Mouse (Mus musculus): Measurements from ENCODE around the gene Csnk2b. TPM values are rescaled to one million over a fixed set of nuclear protein-coding genes. Genes with fewer than 3 reads are reported as not detected.

The Csnk2b gene
- polyA plus RNA-seq, 2 experiments, result 79.2 to 127 TPM

- WGBS (ENCODE audit: insufficient replicate concordance), result under 1% methylated on average over 65 of the region's 66 CpGs
These were observed 13.1 kb upstream of the Csnk2b start, which contains the start of gene Bag6 for GRCm38 (mm10) chr17:35134801-35135590. Gene Bag6 (plus strand): TSS chr17:35135178.

GRCm38 (mm10) chr17:35133517-35133916, 11.7 kb upstream of the Csnk2b start:
- no peak for TF ChIP-seq CTCF (IDR thresholded peaks at IDR 0.05; ENCODE audit: low read depth)
- no peak for TF ChIP-seq EP300 (IDR thresholded peaks at IDR 0.05; ENCODE audit: low read depth)
- Histone ChIP-seq H3K4me3 (ENCODE audit: insufficient read depth in 1 of 2, low read depth in 2 of 2, low read length in 2 of 2) (no peak overlapping the region), H3K4me2 (ENCODE audit: low read depth) (peak overlapping the region; percentile 93; the same call in 1 of the 2 replicates), H3K27ac (no peak overlapping the region), H3K4me1 (replicated peaks; ENCODE audit: control insufficient read depth in 2 of 2, insufficient read depth in 2 of 2, low read length in 1 of 2) (peaks cover 10 to 12% of the 10 kb centered on the region in 2 experiments), H3K27me3 (ENCODE audit: control insufficient read depth, insufficient read depth, low read length) (no peaks in the 10 kb centered on the region), H3K9ac (replicated peaks) (no peak overlapping the region), H3K9me3 (ENCODE audit: control insufficient read depth, low read length) (no peaks in the 10 kb centered on the region), H3K36me3 (replicated peaks; ENCODE audit: control insufficient read depth, insufficient read depth, low read depth) (peaks cover 5% of the 10 kb centered on the region)
- no peak for DNase-seq (ENCODE audit: low read depth in 3 of 3, low spot score in 3 of 3)
- WGBS (ENCODE audit: insufficient replicate concordance), result 83% methylated on average over 7 of the region's 7 CpGs
- ATAC-seq (ENCODE audit: insufficient read depth), result no peak

More at GRCm38 (mm10) chr17:35134801-35135590, 13.1 kb upstream of the Csnk2b start, which contains the start of gene Bag6:
- peaks cover 10 to 12% of the 10 kb centered on the region in 2 experiments for H3K4me1 ChIP-seq (replicated peaks; ENCODE audit: control insufficient read depth in 2 of 2, insufficient read depth in 2 of 2, low read length in 1 of 2)
- ATAC-seq (ENCODE audit: insufficient read depth), result peak; percentile 91
- peak within 1 kb of the TSS; percentile 81 for H3K9ac ChIP-seq (replicated peaks)
- peaks cover 19% of the 10 kb centered on the region for H3K36me3 ChIP-seq (replicated peaks; ENCODE audit: control insufficient read depth, insufficient read depth, low read depth)
- H3K27me3 ChIP-seq (ENCODE audit: control insufficient read depth, insufficient read depth, low read length), result no peaks in the 10 kb centered on the region
- peak; percentile 81 to 86 (median 83) for DNase-seq (ENCODE audit: low read depth in 3 of 3, low spot score in 3 of 3)
- H3K27ac ChIP-seq, result peak within 1 kb of the TSS; percentile 69
- H3K9me3 ChIP-seq (ENCODE audit: control insufficient read depth, low read length), result no peaks in the 10 kb centered on the region
- peak within 1 kb of the TSS; percentile 72 to 83 for H3K4me3 ChIP-seq (ENCODE audit: insufficient read depth in 1 of 2, low read depth in 2 of 2, low read length in 2 of 2)
- H3K4me2 ChIP-seq (ENCODE audit: low read depth), result peak within 1 kb of the TSS; percentile 93
- peak; percentile 73 for TF ChIP-seq EP300 (IDR thresholded peaks at IDR 0.05; ENCODE audit: low read depth)
- TF ChIP-seq CTCF (IDR thresholded peaks at IDR 0.05; ENCODE audit: low read depth), result no peak

- DNase-seq (ENCODE audit: low read depth in 3 of 3, low spot score in 3 of 3) (no peak), ATAC-seq (ENCODE audit: insufficient read depth) (no peak)
- Histone ChIP-seq H3K4me1 (replicated peaks; ENCODE audit: control insufficient read depth in 2 of 2, insufficient read depth in 2 of 2, low read length in 1 of 2) (peaks cover 9 to 13% of the 10 kb centered on the region in 2 experiments), H3K36me3 (replicated peaks; ENCODE audit: control insufficient read depth, insufficient read depth, low read depth) (no peaks in the 10 kb centered on the region), H3K4me2 (ENCODE audit: low read depth) (no peak overlapping the region), H3K4me3 (ENCODE audit: insufficient read depth in 1 of 2, low read depth in 2 of 2, low read length in 2 of 2) (no peak overlapping the region), H3K27me3 (ENCODE audit: control insufficient read depth, insufficient read depth, low read length) (no peaks in the 10 kb centered on the region), H3K9me3 (ENCODE audit: control insufficient read depth, low read length) (no peaks in the 10 kb centered on the region), H3K9ac (replicated peaks) (no peak overlapping the region), H3K27ac (no peak overlapping the region)
- WGBS (ENCODE audit: insufficient replicate concordance), result 70% methylated on average over 3 of the region's 3 CpGs
- TF ChIP-seq EP300 (IDR thresholded peaks at IDR 0.05; ENCODE audit: low read depth) (no peak), CTCF (IDR thresholded peaks at IDR 0.05; ENCODE audit: low read depth) (no peak)
These were observed 10.3 kb upstream of the Csnk2b start for GRCm38 (mm10) chr17:35132174-35132560.

- Histone ChIP-seq H3K36me3 (replicated peaks; ENCODE audit: control insufficient read depth, insufficient read depth, low read depth) (no peaks in the 10 kb centered on the region), H3K9me3 (ENCODE audit: control insufficient read depth, low read length) (no peaks in the 10 kb centered on the region), H3K27ac (no peak within 1 kb of the TSS), H3K4me2 (ENCODE audit: low read depth) (peak within 1 kb of the TSS; percentile 37), H3K4me3 (ENCODE audit: insufficient read depth in 1 of 2, low read depth in 2 of 2, low read length in 2 of 2) (peak within 1 kb of the TSS; percentile 22 to 63), H3K9ac (replicated peaks) (no peak within 1 kb of the TSS; the same call in 1 of the 2 replicates), H3K27me3 (ENCODE audit: control insufficient read depth, insufficient read depth, low read length) (no peaks in the 10 kb centered on the region), H3K4me1 (replicated peaks; ENCODE audit: control insufficient read depth in 2 of 2, insufficient read depth in 2 of 2, low read length in 1 of 2) (peaks cover 9 to 11% of the 10 kb centered on the region in 2 experiments)
- TF ChIP-seq EP300 (IDR thresholded peaks at IDR 0.05; ENCODE audit: low read depth) (no peak), CTCF (IDR thresholded peaks at IDR 0.05; ENCODE audit: low read depth) (no peak)
- no peak for DNase-seq (ENCODE audit: low read depth in 3 of 3, low spot score in 3 of 3)
- 67% methylated on average over 15 of the region's 15 CpGs for WGBS (ENCODE audit: insufficient replicate concordance)
- no peak for ATAC-seq (ENCODE audit: insufficient read depth)
These were observed 9.8 kb upstream of the Csnk2b start, which contains the start of gene Apom for GRCm38 (mm10) chr17:35131500-35132173. Gene Apom (minus strand): TSS chr17:35132050.

GRCm38 (mm10) chr17:35131038-35131437, 9.2 kb upstream of the Csnk2b start:
- Histone ChIP-seq H3K27me3 (ENCODE audit: control insufficient read depth, insufficient read depth, low read length) (no peaks in the 10 kb centered on the region), H3K9ac (replicated peaks) (no peak overlapping the region; the same call in 1 of the 2 replicates), H3K4me3 (ENCODE audit: insufficient read depth in 1 of 2, low read depth in 2 of 2, low read length in 2 of 2) (peak overlapping the region; percentile 22 to 63), H3K27ac (no peak overlapping the region), H3K36me3 (replicated peaks; ENCODE audit: control insufficient read depth, insufficient read depth, low read depth) (no peaks in the 10 kb centered on the region), H3K4me1 (replicated peaks; ENCODE audit: control insufficient read depth in 2 of 2, insufficient read depth in 2 of 2, low read length in 1 of 2) (peaks cover 3 to 5% of the 10 kb centered on the region in 2 experiments), H3K9me3 (ENCODE audit: control insufficient read depth, low read length) (no peaks in the 10 kb centered on the region), H3K4me2 (ENCODE audit: low read depth) (peak overlapping the region; percentile 37)
- DNase-seq (ENCODE audit: low read depth in 3 of 3, low spot score in 3 of 3), result no peak
- no peak for ATAC-seq (ENCODE audit: insufficient read depth)
- WGBS (ENCODE audit: insufficient replicate concordance), result 69% methylated on average over 8 of the region's 8 CpGs
- TF ChIP-seq CTCF (IDR thresholded peaks at IDR 0.05; ENCODE audit: low read depth) (no peak), EP300 (IDR thresholded peaks at IDR 0.05; ENCODE audit: low read depth) (no peak)
